Mouse (Mus musculus): ENCODE data around the gene Itfg1. TPM values are rescaled to one million over a fixed set of nuclear protein-coding genes. Genes with fewer than 3 reads are reported as not detected.
A peak's percentile ranks its signal among the peaks of the same experiment; 100 is the strongest.

Gene Itfg1
- polyA plus RNA-seq, 1 experiment from 2014 or later = 57.6 TPM

DNA sequence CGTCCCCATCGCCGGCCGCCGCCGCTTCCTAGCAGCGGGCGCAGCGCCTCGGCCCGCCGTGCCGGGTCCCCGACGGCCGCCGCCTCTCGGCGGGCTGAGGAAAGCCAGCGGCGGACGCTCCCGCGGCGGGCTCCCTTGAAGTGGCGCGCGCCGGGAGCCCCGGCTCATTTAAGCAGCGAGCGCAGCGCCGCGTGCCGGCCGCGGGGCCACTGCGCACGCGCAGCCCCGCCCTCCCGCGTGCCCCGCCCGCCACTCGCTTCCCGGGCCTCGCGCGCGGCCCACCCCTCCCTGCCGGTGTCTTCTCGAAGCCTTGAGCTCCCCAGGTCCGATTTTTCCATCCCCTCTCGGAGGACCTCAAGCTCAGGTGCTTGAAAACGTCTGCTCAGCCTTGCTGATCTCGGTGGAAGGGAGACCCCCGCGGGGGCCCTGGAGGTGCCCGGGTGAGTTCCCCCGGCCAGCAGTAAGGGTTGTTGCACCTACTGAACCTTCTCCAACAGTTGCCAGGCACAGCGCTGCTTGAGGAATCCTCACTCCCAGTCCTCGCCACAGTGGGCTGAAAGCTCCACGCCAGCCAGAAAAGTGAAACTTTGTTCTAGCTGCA is 139.9 kb downstream of the Itfg1 start, which contains the start of gene Neto2:
TSS of gene Neto2 (minus strand) at position 174 of the 601 bp plus-strand sequence.
- Histone ChIP-seq H3K27ac (peak within 1 kb of the TSS; percentile 97), H3K36me3 (no peaks in the 10 kb centered on the region), H3K4me3 (peak within 1 kb of the TSS; percentile 78), H3K4me1 (peaks cover 11% of the 10 kb centered on the region; the same call in 1 of the 2 replicates), H3K9me3 (replicated peaks) (no peaks in the 10 kb centered on the region), H3K27me3 (ENCODE audit: low read depth, poor library complexity, severe bottlenecking) (peaks cover 23% of the 10 kb centered on the region)
- 7% methylated on average over 65 of the region's 65 CpGs for WGBS
- peak; percentile 85 for DNase-seq (ENCODE audit: low spot score)

DNA sequence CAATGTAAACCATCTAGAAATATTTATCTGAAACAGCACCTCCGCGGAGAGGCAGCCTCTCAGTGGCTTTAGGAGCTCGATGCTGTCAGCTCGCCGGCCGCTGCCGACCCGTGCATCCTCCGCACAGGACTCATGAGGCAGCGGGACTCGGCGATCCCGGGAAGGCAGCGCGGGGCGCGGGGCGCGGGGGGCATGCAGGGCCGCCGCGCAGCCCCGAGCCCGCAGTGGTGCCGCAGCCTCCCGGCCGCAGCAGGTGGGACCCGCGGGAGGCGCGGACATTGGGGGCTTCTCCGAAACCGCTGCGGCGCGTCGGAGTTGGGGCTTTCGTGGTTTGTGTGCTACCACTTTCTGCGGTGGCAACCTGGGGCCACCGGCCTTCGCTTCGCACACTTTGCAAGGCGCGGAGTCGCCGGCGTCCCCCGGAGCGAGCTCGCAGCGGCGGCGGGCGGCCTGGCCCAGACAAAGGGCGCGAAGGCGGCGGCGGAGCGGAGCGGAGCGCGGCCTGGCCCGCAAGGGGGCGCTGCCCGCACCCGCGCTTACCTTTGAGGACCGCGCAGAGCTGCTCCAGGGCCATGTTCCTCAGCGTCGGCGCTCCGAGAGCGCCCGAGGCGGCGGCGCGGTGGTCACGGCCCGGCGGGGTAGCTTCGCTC is 140.5 kb downstream of the Itfg1 start:
- WGBS = 2% methylated on average over 84 of the region's 84 CpGs

DNA sequence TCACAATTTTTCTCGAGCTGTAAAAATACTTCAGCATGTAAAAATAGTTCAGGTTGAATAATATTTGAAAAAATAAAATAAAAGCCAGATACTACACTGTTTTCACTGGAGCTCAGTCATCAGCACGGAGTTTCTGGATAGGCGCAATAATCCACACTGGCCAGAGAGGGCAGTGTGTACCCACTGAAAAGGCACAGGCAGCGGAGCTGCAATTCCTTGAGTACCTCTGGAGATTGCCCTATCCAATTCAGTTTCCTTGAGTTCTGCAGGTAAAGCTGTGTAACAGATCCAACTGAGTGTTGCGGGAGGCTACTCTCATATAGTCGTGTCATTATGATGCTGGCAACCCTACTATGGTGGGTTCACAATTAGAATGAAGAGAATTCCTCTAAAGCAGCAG is 141.7 kb downstream of the Itfg1 start:
- peaks cover 11% of the 10 kb centered on the region; the same call in 1 of the 2 replicates for H3K4me1 ChIP-seq
- peaks cover 23% of the 10 kb centered on the region for H3K27me3 ChIP-seq (ENCODE audit: low read depth, poor library complexity, severe bottlenecking)
- no peaks in the 10 kb centered on the region for H3K9me3 ChIP-seq (replicated peaks)
- no peak overlapping the region for H3K27ac ChIP-seq
- H3K4me3 ChIP-seq = peak overlapping the region; percentile 78
- DNase-seq (ENCODE audit: low spot score) = peak; percentile 78
- no peaks in the 10 kb centered on the region for H3K36me3 ChIP-seq
- WGBS = 3% methylated on average over 6 of the region's 6 CpGs

More for the DNA sequence above, 140.5 kb downstream of the Itfg1 start:
- peak overlapping the region; percentile 97 for H3K27ac ChIP-seq
- H3K4me1 ChIP-seq = peaks cover 11% of the 10 kb centered on the region; the same call in 1 of the 2 replicates
- no peaks in the 10 kb centered on the region for H3K36me3 ChIP-seq
- H3K9me3 ChIP-seq (replicated peaks) = no peaks in the 10 kb centered on the region
- H3K27me3 ChIP-seq (ENCODE audit: low read depth, poor library complexity, severe bottlenecking) = peaks cover 23% of the 10 kb centered on the region
- peak overlapping the region; percentile 78 for H3K4me3 ChIP-seq
- peak; percentile 88 for DNase-seq (ENCODE audit: low spot score)

Small RNAs within 50 kb of the gene (microRNA-seq; reads per million reads assigned to microRNA genes)
- not detected for gene Mir8109

Other genes starting within 250 kb of the Itfg1 start
- 13.4 and 14.0 TPM in 2 replicates for gene Neto2, start 140.0 kb downstream of the Itfg1 start, polyA plus RNA-seq (2016; fragmentation: Nextera tagmentation; extraction: Ambion mirVana)
- gene Phkb, start within 50 bp of the Itfg1 start, polyA plus RNA-seq (2016; fragmentation: Nextera tagmentation; extraction: Ambion mirVana) = 45.2 and 47.1 TPM in 2 replicates

Measured in limb, embryonic 10.5 days (tissue).